9 mouse cellular contexts compared by ENCODE assay signal in the genomic region with DNA sequence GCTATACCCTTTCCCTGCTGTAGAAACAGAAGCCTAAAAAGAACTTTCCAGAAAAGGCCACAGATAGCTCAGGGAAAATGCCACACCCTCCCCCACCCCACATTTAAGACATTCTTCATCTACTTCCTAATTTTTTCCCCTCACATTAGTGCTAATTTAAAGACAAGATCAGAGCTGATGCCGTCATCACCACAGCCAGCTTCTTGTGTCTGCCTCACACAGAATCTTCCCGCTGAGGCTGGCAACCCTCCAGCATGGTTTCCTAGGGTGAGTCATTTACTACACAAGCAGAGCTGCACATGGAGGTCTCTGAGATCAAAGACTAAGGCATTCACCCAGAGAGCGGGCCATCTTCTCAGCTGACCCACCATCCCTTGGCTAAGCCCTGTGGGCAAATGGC. TPM values are rescaled to one million over a fixed set of nuclear protein-coding genes. Genes with fewer than 3 reads are reported as not detected.
DNase-seq lines count a peak whose midpoint lies in the region; ATAC-seq and TF ChIP-seq lines count a peak whose summit lies in the region.
"Had no signal": no experiment of that assay in that cellular context is flagged by ENCODE, and none has a peak within 500 bp of the region (broad histone marks: within the 10 kb centered on the region; RNA-seq: fewer than 3 reads in every experiment).

No protein-coding gene starts in this region.

- DNase-seq in kidney, postnatal 10 days: peak; percentile 86
- no peak for DNase-seq in kidney, adult 9 months
- peak; percentile 95 for DNase-seq in Muller cell, postnatal 12 days (ENCODE audit: inconsistent ontology term)
- peak; percentile 66 for DNase-seq in brain, embryonic 14.5 days (ENCODE audit: low read depth)
- DNase-seq in left cerebral cortex, postnatal 4 days: peak; percentile 63
- DNase-seq in yolk sac, embryonic 10.5 days (ENCODE audit: low spot score): no peak

- no peak for TF ChIP-seq POLR2A in brain, embryonic 14.5 days (IDR thresholded peaks at IDR 0.05; ENCODE audit: borderline replicate concordance, extremely low read depth, insufficient read depth, insufficient read length, poor library complexity, severe bottlenecking)

- no peak for ATAC-seq in cerebellum, adult (ENCODE audit: insufficient number of reproducible peaks, low FRiP score, low TSS enrichment)
- no peak for ATAC-seq in megakaryocyte-erythroid progenitor cell, adult 5-6 weeks (replicated peaks; ENCODE audit: low FRiP score, low TSS enrichment, poor library complexity, severe bottlenecking)

- intact Hi-C loops in left cerebral cortex, postnatal 4 days (cut with DNase I): loop anchor here (10.0 kb wide), 1 partner anchor 249 kb away; a partner anchor contains a TSS

- no peak for TF ChIP-seq CTCF in brain, embryonic 14.5 days (IDR thresholded peaks at IDR 0.05; ENCODE audit: borderline replicate concordance, extremely low read depth, insufficient read depth, insufficient read length)

RNA-seq across cellular contexts. Expression of a gene that starts 21.5 kb away (rescaled TPM):
- polyA plus RNA-seq in brain, embryonic 14.5 days (2012; rRNA removed): 5.0 and 7.2 TPM in 2 replicates
- 10 to 100 TPM; 11.7 to 13.7 TPM for total RNA-seq in left cerebral cortex, postnatal 4 days (2021)
- not detected in 2 replicates for total RNA-seq in megakaryocyte-erythroid progenitor cell, adult 5-6 weeks (2014; fragmentation: Nextera tagmentation)
- not detected in 2 replicates for total RNA-seq in megakaryocyte-erythroid progenitor cell, adult 5-6 weeks (2017)
- polyA plus RNA-seq: erythroblast, embryonic 14.5 days had no signal

RNA-seq across cellular contexts. Expression of a gene that starts 33.1 kb away (rescaled TPM):
- polyA plus RNA-seq in brain, embryonic 14.5 days (2012; rRNA removed): 6.2 and 8.2 TPM in 2 replicates
- total RNA-seq in left cerebral cortex, postnatal 4 days (2021): 1 to 10 TPM; 4.8 to 5.3 TPM
- 1.7 TPM in 1 of 2 replicates, not detected in the other for total RNA-seq in megakaryocyte-erythroid progenitor cell, adult 5-6 weeks (2014; fragmentation: Nextera tagmentation)
- 0.11 and 0.33 TPM in 2 replicates for total RNA-seq in megakaryocyte-erythroid progenitor cell, adult 5-6 weeks (2017)
- polyA plus RNA-seq: erythroblast, embryonic 14.5 days had no signal

Comparison
In these comparisons a context has a peak if more than half of its experiments do, and no peak if none do; other contexts are left out.
1. DNase-seq: peak in kidney, postnatal 10 days (single experiment), Muller cell, postnatal 12 days (single experiment), brain, embryonic 14.5 days (single experiment) and left cerebral cortex, postnatal 4 days (single experiment); none in kidney, adult 9 months (single experiment) and yolk sac, embryonic 10.5 days (single experiment).
2. RNA of a gene that starts 21.5 kb away (total RNA-seq): 11.7 to 13.7 TPM in left cerebral cortex, postnatal 4 days; not detected in megakaryocyte-erythroid progenitor cell, adult 5-6 weeks; every median in the first group is over 10 times any median in the second.